Mouse (Mus musculus) hindbrain, embryonic 13.5 days (tissue): ENCODE measurements around the gene Vmp1. TPM values are rescaled to one million over a fixed set of nuclear protein-coding genes. Genes with fewer than 3 reads are reported as not detected.

Experiments
- ATAC-seq: fragments of 200-750 bp; cut with Nextera tagmentation; 2 replicates; pipeline ENCODE4 v1.8.0; 2017; ENCODE audit warnings: moderate TSS enrichment; ENCODE audit not compliant: low FRiP score
- H3K27ac ChIP-seq: fragments of 300-500 bp; sonication (generic); 2 replicates; pipeline ENCODE4 v1.5.1; 2015; ENCODE audit warnings: inconsistent platforms, mild to moderate bottlenecking, moderate library complexity
- H3K27me3 ChIP-seq: fragments of 300-500 bp; sonication (generic); 2 replicates; pipeline ENCODE4 v1.6.1; 2015; ENCODE audit warnings: mild to moderate bottlenecking, inconsistent platforms
- H3K36me3 ChIP-seq: fragments of 300-500 bp; sonication (generic); 2 replicates; pipeline ENCODE4 v1.6.1; 2015; ENCODE audit warnings: mild to moderate bottlenecking, inconsistent platforms
- H3K4me1 ChIP-seq: fragments of 300-500 bp; sonication (generic); replicated peaks from 2 replicates; pipeline ENCODE4 v1.6.1; 2015; ENCODE audit warnings: inconsistent platforms
- H3K4me2 ChIP-seq: fragments of 300-500 bp; sonication (generic); 2 replicates; pipeline ENCODE4 v1.6.1; 2015; ENCODE audit warnings: inconsistent platforms, mild to moderate bottlenecking, moderate library complexity
- H3K4me3 ChIP-seq: fragments of 300-500 bp; sonication (generic); 2 replicates; pipeline ENCODE4 v1.5.1; 2015; ENCODE audit warnings: mild to moderate bottlenecking, inconsistent platforms
- H3K9ac ChIP-seq: fragments of 300-500 bp; sonication (generic); 2 replicates; pipeline ENCODE4 v1.6.1; 2015; ENCODE audit warnings: mild to moderate bottlenecking, inconsistent platforms
- H3K9me3 ChIP-seq: fragments of 300-500 bp; sonication (generic); 2 replicates; pipeline ENCODE4 v1.6.1; 2016; ENCODE audit warnings: inconsistent platforms
- WGBS: fragments of 180-500 bp; shearing (Covaris S2); methylation state at CpG from one replicate; pipeline ENCODE4 v1.1.7; 2015; 5-methylcytosine and 5-hydroxymethylcytosine counted together
- polyA plus RNA-seq: library from polyadenylated mRNA; unstranded; fragments of >200 nt; fragmentation: Nextera tagmentation; extraction: Ambion mirVana; gene quantifications from 2 replicates; pipeline ENCODE4 v1.2.1, GENCODE M21; 2015

The Vmp1 gene
- polyA plus RNA-seq, 1 experiment from 2014 or later: 106 TPM

DNA sequence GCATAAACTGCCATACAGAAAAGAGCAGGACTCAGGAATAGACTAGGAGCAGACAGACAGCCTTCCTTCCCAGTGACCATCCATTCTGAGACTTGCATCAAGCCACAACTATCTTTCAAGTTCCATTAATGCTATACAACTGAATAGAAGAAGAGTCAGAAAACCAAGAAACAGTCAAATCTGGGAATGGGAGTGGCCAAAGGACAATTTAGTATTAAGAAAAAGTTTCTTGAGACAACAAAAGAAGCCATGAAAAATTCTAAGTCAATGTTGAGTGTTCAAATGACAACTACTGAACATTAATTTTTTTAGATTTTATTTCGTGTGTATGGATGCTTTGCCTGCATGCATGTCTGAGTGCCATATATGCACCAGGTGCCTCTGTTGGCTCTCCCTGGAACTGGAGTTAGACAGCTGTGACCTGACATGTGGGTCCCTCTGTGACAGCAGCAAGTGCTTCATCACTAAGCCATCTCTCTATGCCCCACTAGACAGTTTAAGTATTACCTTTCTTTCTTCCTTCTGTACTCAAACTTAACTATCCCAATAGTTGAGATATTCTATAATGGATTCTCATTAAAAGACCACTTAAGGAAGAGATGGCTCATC lies 60.1 kb downstream of the Vmp1 start:
- Histone ChIP-seq H3K4me3 (no peak overlapping the region), H3K27me3 (no peaks in the 10 kb centered on the region), H3K9me3 (no peaks in the 10 kb centered on the region), H3K4me1 (peaks cover 4% of the 10 kb centered on the region; the same call in 1 of the 2 replicates), H3K36me3 (peaks cover 5% of the 10 kb centered on the region), H3K4me2 (no peak overlapping the region), H3K27ac (no peak overlapping the region), H3K9ac (no peak overlapping the region)
- 80% methylated on average over 1 of the region's 1 CpGs for WGBS
- no peak for ATAC-seq

DNA sequence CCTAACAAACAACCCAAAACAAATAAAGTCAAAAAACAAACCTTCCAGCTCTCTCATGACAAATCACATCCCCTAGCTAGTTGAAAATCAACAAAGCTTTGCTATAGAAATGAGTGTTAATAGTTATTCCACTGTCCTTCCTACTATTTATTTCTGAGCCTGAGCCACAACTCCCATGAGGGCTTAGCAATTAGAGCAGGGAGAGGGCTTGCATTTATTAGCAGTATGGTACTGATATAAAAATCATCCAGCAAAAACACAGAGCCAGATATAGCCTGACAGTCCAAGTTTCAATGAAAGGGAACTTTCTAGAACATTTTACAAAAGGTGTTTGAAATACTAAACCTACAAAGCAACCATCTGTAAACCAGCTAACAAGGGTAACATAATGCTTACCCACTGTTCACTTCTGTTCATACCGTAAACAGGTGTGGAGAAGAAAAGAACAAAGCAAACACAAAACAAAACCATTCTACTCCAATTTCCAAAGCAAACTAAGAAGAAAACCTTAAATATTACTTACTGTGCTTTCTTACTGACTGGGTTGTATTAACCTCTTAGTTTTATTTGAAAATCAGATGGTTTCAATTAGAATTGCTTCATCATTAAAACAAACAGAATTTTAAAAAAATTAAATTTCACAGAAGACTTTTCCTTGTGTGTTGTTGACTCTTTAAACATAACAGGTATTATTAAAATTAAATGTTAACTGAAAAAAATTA lies 61.3 kb downstream of the Vmp1 start:
- Histone ChIP-seq H3K27me3 (no peaks in the 10 kb centered on the region), H3K27ac (no peak overlapping the region), H3K4me3 (no peak overlapping the region), H3K4me2 (no peak overlapping the region), H3K9ac (no peak overlapping the region), H3K9me3 (no peaks in the 10 kb centered on the region), H3K4me1 (peaks cover 4% of the 10 kb centered on the region; the same call in 1 of the 2 replicates), H3K36me3 (no peaks in the 10 kb centered on the region)
- ATAC-seq: no peak
- WGBS: 87% methylated on average over 1 of the region's 1 CpGs

GRCm38 (mm10) chr11:86621139-86621538 lies 62.5 kb downstream of the Vmp1 start:
- Histone ChIP-seq H3K27ac (no peak overlapping the region), H3K9ac (no peak overlapping the region), H3K36me3 (no peaks in the 10 kb centered on the region), H3K4me1 (peaks cover 4% of the 10 kb centered on the region; the same call in 1 of the 2 replicates), H3K4me2 (no peak overlapping the region), H3K27me3 (no peaks in the 10 kb centered on the region), H3K9me3 (no peaks in the 10 kb centered on the region), H3K4me3 (no peak overlapping the region)
- no peak for ATAC-seq
- WGBS: 95% methylated on average over 13 of the region's 13 CpGs

GRCm38 (mm10) chr11:86618548-86619335 lies 64.9 kb downstream of the Vmp1 start:
- Histone ChIP-seq H3K9me3 (no peaks in the 10 kb centered on the region), H3K9ac (no peak overlapping the region), H3K4me1 (peaks cover 4% of the 10 kb centered on the region; the same call in 1 of the 2 replicates), H3K27ac (no peak overlapping the region), H3K4me3 (no peak overlapping the region), H3K36me3 (no peaks in the 10 kb centered on the region), H3K27me3 (no peaks in the 10 kb centered on the region), H3K4me2 (no peak overlapping the region)
- no peak for ATAC-seq
- WGBS: 89% methylated on average over 2 of the region's 2 CpGs

DNA sequence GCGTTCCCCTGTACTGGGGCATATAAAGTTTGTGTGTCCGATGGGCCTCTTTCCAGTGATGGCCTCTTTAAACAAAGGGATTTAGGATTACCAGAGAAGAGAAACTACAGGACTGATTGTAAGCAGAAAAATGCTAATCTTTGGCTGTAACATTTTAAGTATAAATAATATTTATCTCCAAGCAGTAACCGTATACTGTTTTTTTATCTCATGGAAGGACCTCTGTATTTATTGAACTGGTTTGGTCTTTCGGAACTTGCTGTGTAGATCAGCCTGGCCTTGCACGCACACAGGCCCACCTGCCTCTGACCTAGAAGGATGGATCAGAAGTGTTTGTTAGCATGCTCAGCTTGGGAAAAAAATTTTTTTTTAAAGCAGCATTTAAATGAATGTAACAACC lies 69.0 kb downstream of the Vmp1 start:
- H3K4me1 ChIP-seq: no peaks in the 10 kb centered on the region
- no peaks in the 10 kb centered on the region for H3K9me3 ChIP-seq
- no peak overlapping the region for H3K9ac ChIP-seq
- no peak overlapping the region for H3K27ac ChIP-seq
- H3K4me2 ChIP-seq: no peak overlapping the region
- no peak overlapping the region for H3K4me3 ChIP-seq
- no peaks in the 10 kb centered on the region for H3K27me3 ChIP-seq
- no peak for ATAC-seq
- WGBS: 90% methylated on average over 5 of the region's 5 CpGs
- peaks cover 5% of the 10 kb centered on the region; the same call in 1 of the 2 replicates for H3K36me3 ChIP-seq

DNA sequence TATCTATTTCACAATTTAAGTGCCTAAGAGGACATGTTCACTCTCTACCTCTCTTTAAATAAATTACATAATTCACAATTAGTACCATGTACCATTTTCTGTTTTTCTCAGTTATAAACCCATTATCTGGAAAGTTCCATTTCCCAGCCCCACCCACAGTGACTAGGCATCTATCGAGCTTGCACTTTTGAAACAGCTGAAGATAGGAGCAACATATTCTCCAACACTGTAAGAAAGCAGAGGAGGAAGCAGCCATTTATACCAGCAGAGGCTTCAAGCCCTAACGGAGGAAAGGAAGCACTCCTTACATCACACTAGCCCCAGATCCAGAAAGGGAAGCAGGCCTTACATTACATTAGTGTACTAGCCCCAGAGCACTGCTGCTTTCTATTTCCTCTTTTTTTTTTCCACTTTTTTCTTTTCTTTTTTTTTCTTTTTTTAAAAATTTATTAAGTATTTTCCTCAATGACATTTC lies 69.5 kb downstream of the Vmp1 start:
- H3K36me3 ChIP-seq: peaks cover 5% of the 10 kb centered on the region; the same call in 1 of the 2 replicates
- no peak overlapping the region for H3K4me2 ChIP-seq
- H3K4me1 ChIP-seq: no peaks in the 10 kb centered on the region
- no peak overlapping the region for H3K27ac ChIP-seq
- H3K4me3 ChIP-seq: no peak overlapping the region
- H3K9me3 ChIP-seq: no peaks in the 10 kb centered on the region
- no peak overlapping the region for H3K9ac ChIP-seq
- no peak for ATAC-seq
- 78% methylated on average over 2 of the region's 2 CpGs for WGBS
- no peaks in the 10 kb centered on the region for H3K27me3 ChIP-seq

GRCm38 (mm10) chr11:86611991-86612390 lies 71.6 kb downstream of the Vmp1 start:
- Histone ChIP-seq H3K27ac (no peak overlapping the region), H3K4me2 (no peak overlapping the region), H3K27me3 (no peaks in the 10 kb centered on the region), H3K36me3 (peaks cover 8% of the 10 kb centered on the region), H3K9me3 (no peaks in the 10 kb centered on the region), H3K4me1 (no peaks in the 10 kb centered on the region), H3K4me3 (no peak overlapping the region), H3K9ac (no peak overlapping the region)
- WGBS: 94% methylated on average over 1 of the region's 1 CpGs
- ATAC-seq: no peak

DNA sequence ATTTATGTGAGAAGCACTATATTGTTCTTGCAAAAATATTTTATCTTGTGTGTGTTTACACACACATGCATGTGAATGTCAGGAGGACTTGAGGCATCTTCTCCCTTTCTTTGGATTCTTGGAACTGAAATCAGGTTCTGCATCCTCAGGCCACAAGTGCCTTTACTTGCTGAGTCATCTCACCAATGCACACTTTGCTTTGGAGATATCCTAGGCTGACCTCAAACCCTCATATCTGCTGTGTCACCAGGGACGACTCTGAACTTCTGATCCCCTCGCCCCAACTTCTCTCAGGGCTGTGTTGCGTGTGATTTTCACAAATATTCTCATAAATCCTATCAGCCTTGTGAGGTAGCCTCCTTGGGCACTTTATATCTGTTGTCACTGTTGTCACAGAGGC lies 73.4 kb downstream of the Vmp1 start:
- Histone ChIP-seq H3K36me3 (peaks cover 20% of the 10 kb centered on the region), H3K9me3 (no peaks in the 10 kb centered on the region), H3K9ac (no peak overlapping the region), H3K4me1 (no peaks in the 10 kb centered on the region), H3K4me3 (no peak overlapping the region), H3K27ac (no peak overlapping the region), H3K27me3 (no peaks in the 10 kb centered on the region), H3K4me2 (no peak overlapping the region)
- ATAC-seq: no peak
- WGBS: 93% methylated on average over 3 of the region's 3 CpGs

DNA sequence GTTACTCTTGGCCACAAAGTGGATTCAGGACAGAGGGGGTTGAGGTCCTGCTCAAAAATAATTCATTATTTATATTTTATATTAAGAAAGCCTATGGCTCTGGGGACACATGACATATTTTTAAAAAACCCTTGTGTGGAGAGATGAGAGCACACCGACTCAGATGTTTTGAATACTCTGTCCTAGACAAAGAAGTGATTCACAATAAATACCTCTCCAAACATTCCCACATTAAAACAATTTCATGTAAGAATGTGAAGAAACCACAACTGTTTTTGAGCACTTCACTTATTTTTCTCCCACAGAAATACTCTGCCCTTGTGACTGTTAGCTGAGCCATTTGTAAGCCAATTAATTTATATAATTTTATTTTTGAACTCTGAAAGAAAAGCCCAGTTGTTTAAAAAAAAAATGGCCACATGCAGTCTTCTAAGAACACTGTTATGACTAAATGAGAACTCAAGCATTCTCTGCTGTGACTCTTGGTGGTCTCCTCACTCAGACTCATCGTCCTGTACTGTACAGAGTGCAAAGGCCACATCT lies 75.8 kb downstream of the Vmp1 start:
- Histone ChIP-seq H3K4me3 (no peak overlapping the region), H3K36me3 (peaks cover 20% of the 10 kb centered on the region), H3K9ac (no peak overlapping the region), H3K27me3 (no peaks in the 10 kb centered on the region), H3K27ac (no peak overlapping the region), H3K4me1 (no peaks in the 10 kb centered on the region), H3K9me3 (no peaks in the 10 kb centered on the region), H3K4me2 (no peak overlapping the region)
- 86% methylated on average over 2 of the region's 2 CpGs for WGBS
- no peak for ATAC-seq

- Histone ChIP-seq H3K9me3 (no peaks in the 10 kb centered on the region), H3K27ac (no peak overlapping the region), H3K9ac (no peak overlapping the region), H3K27me3 (no peaks in the 10 kb centered on the region), H3K4me3 (no peak overlapping the region), H3K4me2 (no peak overlapping the region), H3K36me3 (peaks cover 20% of the 10 kb centered on the region), H3K4me1 (no peaks in the 10 kb centered on the region)
- WGBS: 90% methylated on average over 2 of the region's 2 CpGs
- no peak for ATAC-seq
These were observed 76.9 kb downstream of the Vmp1 start for GRCm38 (mm10) chr11:86606621-86607339.

GRCm38 (mm10) chr11:86604732-86605520 lies 78.7 kb downstream of the Vmp1 start:
- Histone ChIP-seq H3K9me3 (no peaks in the 10 kb centered on the region), H3K4me1 (no peaks in the 10 kb centered on the region), H3K27me3 (no peaks in the 10 kb centered on the region), H3K4me2 (no peak overlapping the region), H3K9ac (no peak overlapping the region), H3K27ac (no peak overlapping the region), H3K4me3 (no peak overlapping the region), H3K36me3 (peaks cover 16% of the 10 kb centered on the region)
- ATAC-seq: no peak
- 93% methylated on average over 5 of the region's 5 CpGs for WGBS
